Mouse (Mus musculus) layer of hippocampus, postnatal 36 days (tissue): ENCODE data around the gene Nkd1. TPM values are rescaled to one million over a fixed set of nuclear protein-coding genes. Genes with fewer than 3 reads are reported as not detected.

Experiments used
- DNase-seq, 2 experiments: peaks; one replicate each; pipeline ENCODE4 v3.0.0; 2022
- total RNA-seq, 2 experiments: library from RNA; stranded (reverse); gene quantifications; 2 replicates each; pipeline ENCODE4 v1.2.3; 2021

The Nkd1 gene
- total RNA-seq, 2 experiments from 2014 or later: 10.1 to 11.9 TPM

DNA sequence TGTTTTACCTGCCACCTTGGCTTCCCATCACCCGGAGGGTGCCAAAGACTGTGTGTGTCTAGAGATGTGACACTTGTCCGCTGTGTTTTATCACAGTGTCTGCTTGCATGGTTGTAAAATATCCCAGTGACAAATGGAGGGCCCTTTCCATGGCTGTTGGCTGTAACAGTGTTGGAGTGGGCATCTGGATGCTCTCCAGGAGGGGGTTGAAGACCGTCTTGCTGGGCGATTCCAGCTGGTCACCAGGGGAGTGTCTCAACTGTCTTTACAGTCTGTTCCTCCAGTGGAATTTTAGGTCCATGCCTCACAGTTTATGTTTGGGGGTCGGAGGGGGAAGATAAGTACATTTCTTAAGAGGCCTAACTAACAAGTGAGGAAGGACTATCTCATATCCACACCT is 99.8 kb downstream of the Nkd1 start:
- no peak for DNase-seq

DNA sequence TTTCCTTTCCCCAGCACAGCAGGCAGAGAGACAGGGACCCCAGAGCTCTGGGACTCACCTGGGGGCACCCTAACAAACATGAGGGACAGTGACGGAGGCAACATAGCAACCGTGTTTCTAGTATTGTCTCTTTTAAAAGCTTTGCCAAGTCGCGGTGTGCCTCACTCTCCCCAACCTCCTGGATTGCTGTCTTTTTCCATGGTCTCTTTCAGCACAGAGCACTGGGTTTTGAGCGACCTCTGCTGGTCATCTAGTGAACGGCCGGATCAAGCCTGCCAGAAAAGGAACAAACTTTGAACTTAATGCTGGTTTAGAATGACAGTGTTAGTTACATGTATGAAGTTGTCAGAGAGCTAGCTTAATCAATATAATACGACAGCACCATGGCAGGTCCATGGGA is 100.3 kb downstream of the Nkd1 start:
- peak; percentile 75 to 81 for DNase-seq

DNA sequence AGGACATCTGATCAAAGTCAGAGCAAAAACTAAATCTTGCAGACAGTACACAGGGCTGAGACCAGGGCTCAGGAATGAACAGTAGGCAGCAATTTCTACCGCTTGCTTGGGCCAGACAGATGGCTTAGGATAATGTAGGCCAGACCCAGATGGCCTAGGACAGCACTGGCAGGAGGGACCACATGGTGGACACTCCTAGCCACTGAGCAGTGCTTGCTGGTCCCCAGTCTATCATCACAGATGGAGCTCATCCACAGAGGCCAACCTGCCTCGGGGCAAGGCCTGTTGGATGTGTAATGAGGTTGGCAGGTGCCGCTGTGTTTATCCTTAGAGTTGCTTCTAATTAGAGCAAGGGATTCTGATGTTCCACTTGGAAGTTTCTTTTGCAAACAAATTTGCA is 102.2 kb downstream of the Nkd1 start:
- DNase-seq: no peak

DNA sequence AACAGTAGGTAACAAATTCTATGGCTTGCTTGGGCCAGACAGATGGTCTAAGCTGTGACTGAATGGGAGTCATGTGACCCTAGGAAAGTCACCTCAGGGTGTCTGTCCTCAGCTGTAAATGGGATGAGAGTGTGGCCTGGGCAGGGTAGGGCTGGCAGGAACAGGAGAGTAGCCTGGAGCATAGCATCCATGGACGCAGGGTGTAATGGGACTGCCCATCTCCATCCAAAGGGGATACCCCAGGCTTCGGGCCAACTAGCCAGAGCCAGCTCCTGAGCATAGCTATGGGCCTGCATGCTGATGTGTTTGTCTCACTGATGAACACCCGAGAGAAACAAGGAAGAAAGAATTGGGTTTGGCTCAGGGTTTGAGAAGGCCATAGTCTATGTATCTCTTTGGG is 103.1 kb downstream of the Nkd1 start:
- no peak for DNase-seq

DNA sequence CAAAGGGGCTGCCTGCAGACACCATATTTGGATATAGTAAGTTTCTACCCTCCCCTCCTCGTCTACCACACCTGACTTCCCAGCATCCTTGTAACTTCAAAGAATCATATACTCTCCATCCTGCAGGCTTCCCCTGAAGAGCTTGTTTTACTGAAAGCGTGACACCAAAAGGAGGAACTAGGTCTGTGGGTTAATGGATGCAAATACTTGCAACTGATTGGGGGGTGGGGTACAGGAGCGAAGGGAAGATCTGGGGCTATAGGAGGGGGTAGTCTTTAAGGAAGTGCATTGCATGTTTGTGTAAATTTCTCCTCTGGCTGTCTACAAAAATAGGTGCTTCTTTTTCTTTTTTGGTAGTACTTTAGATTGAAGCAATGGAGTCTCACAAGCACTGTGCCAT is 105.3 kb downstream of the Nkd1 start:
- DNase-seq: no peak

DNA sequence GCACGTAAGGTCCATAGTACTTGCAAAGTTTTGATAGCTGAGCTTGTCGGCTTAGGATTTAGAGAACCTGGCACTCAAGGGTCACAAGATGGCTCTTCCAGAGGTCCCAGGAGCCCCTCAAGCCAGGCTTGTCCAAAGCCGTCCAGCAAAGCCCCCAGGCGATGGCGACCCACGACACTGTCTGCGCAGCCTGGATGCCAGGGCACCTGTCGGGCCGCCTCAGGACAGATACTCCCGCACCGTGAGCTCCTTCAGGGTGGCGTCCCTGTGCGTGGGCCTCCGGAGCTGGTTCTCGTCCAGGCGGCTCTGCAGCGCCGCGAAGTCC is 105.7 kb downstream of the Nkd1 start:
- DNase-seq: no peak

DNA sequence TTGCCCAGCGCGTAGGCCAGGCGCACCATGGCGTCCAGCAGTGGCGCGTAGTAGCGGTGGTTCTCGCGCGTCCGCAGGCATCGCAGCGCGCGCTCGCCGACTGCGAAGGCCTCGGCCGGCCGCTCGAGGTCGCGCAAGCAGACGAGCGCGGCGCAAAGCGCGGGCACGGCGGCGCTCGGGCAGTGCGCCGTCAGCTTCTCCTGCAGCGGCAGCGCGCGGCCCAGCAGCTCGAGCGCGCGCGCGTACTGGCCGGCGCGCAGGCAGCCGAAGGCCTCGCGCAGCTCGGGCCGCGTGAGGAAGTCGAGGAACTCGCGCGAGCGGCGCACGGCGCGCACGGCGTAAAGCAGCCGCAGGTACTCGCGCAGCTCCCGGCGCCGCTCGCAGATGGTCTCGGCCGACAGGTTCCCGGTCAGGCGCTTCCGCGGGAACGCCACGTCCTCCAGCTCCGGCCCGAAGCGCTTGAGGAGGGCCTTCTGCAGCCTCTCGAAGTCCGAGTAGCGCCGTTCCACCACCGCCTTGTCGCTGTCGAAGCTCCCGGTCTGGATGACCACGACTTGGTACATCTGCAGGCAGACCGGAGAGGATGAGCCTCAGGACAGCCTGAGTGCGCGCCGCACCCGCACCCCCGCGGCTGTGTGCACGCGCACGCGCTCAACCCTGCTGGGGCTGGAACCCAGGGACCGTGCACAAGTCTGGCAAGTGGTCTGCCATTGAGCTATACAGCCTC is 106.3 kb downstream of the Nkd1 start:
- peak; percentile 73 to 80 for DNase-seq

DNA sequence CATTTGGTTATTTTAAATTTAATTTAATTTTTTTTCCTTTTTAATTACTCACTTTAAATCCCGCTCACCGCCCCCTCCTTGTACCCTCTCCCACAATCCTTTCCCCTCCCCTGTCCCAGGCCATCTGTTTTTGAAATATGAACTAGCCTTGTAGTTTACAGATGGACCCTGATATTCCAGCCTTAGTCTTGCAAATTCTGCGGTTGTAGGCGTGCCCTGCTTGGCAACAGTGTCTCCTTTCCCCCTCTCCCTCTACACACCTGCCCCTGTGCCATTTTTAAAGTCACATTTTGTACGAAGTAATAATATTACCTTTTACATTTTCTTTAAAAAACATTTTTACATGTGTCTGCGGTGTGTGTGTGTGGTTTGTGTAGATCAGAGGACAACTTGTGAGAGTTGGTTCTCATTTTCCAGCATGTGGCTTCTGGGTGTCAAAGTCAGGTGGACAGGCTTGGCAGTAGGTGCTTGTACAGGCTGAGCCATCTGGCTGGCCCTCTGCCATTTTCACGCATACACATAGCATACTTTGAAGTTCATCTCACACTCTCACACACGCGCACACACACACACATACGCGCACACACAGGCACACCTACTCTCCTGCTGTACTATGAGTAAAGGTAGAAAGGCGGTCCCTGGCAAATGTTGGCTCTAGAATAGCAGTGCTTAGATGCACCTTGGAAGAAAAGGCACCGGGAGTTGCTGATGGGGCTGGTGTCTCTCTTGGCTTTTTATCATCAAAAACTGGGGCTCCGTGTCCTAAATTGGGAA is 107.0 kb downstream of the Nkd1 start:
- no peak for DNase-seq

DNA sequence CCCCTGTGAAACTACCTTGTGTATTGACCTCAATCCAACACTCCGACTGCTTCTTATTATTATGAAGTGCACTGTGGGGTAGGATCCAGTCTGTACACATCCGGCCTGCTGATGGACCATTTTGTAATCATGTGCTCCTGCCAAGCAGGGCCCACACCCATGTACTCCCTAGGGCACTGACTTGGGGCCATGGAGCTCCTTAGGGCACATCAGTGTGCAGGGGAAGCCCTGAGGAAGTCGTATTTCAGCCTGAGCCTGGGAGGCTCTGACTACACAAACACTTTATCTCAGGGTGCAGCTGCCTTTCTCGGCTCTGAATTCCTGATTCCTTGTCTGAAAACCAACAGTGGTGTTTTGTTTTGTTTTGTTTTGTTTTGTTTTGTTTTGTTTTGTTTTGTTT is 109.1 kb downstream of the Nkd1 start:
- DNase-seq: no peak

DNA sequence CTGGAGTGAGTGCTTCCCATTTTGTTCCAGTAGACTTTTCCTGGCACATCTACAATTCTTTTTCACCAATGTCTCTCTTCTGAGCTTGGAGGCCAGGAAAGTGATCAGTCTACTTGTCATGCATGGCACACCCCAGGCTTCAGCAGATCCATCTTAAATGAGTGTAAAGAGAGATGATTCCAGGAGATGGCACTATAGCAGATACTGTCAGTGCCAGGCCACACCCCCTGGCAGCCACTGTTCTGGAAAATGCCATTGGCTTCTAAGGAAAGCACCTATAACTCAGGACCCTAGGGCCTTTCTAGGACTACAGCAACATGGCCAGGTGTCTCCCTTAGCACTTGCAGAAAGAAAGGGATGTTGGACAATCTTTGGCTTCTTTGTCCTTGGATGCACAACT is 109.9 kb downstream of the Nkd1 start:
- DNase-seq: no peak

DNA sequence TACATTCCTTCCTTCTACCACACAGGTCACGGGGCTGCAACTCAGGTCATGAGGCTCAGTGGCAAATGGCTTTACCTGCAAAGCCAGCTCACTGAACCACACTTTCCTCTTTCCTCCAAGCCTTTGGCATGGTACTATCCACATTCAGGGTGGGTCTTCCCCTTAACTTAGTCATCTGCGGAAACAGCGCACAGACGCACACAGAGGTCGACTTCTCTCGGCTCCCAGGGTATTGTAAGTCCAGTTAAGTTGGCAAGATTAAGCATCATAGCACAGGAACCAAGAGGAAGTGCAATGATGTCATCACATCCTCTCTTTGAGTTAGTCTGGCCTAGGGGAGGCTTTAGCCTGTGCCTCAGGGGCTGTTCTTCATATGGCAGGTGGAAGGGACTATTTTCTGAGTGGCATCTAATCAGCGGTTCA is 112.2 kb downstream of the Nkd1 start:
- DNase-seq: no peak

DNA sequence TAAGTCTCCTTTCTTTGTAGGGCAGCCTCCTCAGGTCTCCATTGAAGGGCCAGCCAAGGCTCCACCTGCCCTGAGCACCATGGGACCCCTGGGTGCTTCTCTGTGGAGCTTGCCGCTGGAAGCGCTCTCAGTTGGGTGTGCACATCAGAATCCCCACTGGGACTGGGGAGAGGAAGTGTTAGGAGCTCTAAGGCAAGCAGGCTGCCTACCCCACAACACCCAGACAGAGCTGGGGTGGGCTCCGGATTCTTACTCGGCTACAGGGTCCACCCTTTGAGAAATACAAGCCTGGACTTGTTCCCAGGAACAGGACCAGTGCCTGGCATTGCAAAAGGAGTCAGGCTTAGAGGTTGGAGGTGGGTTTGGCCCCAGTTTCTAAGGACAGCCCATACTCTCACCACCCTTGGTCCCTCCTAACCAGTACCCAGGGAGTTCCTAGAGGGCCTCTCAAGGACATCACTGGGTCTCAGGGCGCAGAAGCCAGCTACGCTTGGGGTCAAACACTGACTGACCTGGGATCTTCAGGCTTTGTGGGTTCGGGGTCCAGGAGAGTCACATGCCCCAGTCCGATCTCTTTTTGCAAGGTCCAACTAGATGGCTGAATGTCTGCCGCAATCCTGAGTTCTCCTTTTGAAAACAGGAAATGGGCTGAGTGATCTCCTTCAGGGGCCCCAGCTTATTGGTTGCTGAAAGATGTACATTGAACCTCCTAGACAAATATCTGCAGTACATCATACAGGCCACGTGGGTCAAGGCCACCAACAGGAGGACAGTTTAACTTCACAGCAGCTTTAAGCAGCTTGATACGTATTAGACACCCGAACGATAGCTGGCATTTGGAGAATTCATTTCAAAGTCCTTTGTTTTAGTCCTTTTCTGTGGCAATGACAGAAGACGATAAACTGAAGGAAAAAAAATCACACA is 114.6 kb downstream of the Nkd1 start, which contains the start of gene Snx20:
Gene Snx20, minus strand, starts transcription at position 655 of the 924 bp plus-strand sequence.
- no peak for DNase-seq

DNA sequence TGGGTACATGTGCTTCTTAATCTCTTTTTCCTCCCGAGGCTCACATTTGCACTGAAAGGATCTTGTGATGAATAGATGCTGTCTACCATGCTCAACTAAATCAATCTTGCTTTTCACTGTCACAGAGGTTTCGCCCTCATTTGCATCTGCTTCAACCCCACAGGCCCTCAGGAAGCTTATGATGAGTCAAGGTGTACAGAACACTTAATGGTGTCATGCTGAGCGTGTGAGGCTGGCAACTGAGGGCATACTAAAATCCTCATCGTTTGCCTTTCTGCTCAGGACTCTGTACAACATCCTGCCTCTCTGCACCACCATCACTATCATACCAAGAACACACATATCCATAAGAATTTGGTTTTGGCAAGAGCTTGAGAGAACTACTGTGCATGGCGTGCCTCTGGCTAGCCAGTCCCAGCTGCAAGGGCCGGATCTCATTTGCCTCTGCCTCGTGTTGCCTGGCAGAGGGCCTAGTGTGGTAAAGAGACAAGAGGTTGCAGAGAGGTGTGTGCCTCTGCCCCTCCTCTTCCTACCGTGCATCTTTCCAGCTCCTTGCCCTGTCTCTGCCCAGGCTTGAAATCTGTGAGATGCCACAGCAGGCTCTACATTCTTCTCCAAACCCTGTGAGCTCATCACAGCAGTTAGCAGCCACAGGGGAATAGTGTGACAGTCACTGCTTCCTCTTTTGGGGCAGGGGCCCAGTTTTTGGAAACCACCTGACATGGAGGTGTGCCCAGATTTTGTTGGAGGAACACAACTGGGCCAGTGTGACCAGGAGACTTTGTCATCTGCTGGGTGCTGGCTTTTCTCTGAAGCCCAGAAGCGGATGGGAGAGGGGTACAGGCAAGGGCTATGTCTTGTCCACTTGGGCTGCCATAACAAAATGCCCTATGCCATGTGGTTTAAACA is 116.2 kb downstream of the Nkd1 start:
- no peak for DNase-seq

DNA sequence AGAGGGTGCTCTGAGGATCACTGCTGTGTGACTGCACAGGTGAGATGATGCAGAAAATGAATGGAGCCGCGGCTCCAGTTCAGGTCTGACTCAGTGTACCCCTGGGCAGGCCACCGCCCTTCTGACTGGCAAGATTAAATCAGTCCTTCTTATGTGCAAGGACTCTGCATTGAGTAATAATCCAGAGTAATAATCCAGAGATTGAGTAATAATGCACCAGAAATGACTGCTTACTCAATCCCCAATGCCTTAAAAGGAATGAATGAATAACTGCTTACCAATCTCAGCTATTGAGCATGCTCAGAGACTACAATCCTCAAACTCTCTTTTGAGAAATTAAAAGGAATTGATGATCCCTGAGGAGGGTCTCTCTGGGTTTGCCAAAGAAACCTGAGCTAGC is 117.8 kb downstream of the Nkd1 start:
- DNase-seq: no peak

DNA sequence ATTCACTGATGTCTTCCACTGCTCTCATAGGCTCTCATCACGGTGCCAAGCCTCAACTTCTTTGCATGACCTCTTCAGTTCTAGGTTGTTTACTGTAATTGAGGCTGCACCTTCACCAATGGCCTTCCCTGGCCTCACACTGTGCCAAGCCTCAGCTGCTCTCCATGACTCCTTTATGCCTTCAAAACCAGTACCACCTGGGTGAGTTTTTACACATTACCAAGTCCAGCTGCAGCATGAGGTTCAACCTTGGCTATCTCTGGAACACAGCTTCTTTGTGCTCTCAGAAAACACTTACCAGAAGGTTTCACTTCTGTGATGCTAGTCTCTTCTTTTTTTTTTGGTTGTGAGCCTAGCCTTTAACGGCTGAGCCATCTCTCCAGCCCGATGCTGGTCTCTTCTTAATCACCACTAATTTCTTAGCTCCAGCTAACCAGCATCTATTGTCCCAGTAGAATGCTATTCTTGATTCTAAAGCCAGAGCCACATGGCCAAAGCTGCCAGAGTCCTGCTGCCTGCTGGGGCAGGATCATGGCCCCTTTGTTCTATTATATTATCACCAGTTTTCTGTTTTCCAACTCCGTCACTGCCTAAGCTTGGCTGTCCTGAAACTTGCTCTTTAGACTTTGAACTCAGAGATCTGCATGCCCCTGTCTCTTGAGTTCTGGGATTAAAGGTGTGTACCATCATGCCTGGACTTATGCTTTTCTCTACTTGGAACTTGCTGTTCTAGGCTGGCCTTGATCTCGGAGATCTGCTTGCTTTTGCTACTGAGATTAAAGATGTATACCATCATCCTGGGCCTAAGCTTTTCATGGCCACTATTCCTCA is 121.8 kb downstream of the Nkd1 start:
- DNase-seq: no peak

Other genes with a start within 250 kb of the Nkd1 start
- gene Adcy7, start 249.0 kb upstream of the Nkd1 start, total RNA-seq: 1 to 10 TPM; 1.9 to 3.0 TPM
- 10 to 100 TPM; 52.5 to 64.9 TPM for gene Brd7, start 159.2 kb upstream of the Nkd1 start, total RNA-seq
- 1 to 10 TPM; 1.2 to 1.6 TPM for gene Snx20, start 114.8 kb downstream of the Nkd1 start, total RNA-seq
- under 1 TPM; 0.27 to 0.30 TPM for gene Nod2, start 126.0 kb downstream of the Nkd1 start, total RNA-seq
- gene Cyld, start 175.7 kb downstream of the Nkd1 start, total RNA-seq: 10 to 100 TPM; 83.1 to 89.8 TPM